Mouse (Mus musculus): ENCODE data around the gene Ocln. TPM values are rescaled to one million over a fixed set of nuclear protein-coding genes. Genes with fewer than 3 reads are reported as not detected.
A peak's percentile ranks its signal among the peaks of the same experiment; 100 is the strongest.
"Not testable (repeated sequence)": the region's sequence is repeated elsewhere in the genome, so short reads cannot be mapped to it uniquely, and the experiment has no call there.

Ocln gene
- total RNA-seq, 1 experiment from 2014 or later, result not detected

GRCm38 (mm10) chr13:100499625-100500024 is 52.9 kb downstream of the Ocln start:
- ATAC-seq (replicated peaks; ENCODE audit: low read depth, poor library complexity, severe bottlenecking), result peak; percentile 42; the same call in 1 of the 2 replicates

GRCm38 (mm10) chr13:100495337-100495736 is 57.2 kb downstream of the Ocln start:
- no peak for ATAC-seq (replicated peaks; ENCODE audit: low read depth, poor library complexity, severe bottlenecking)

- not testable (repeated sequence) for ATAC-seq (replicated peaks; ENCODE audit: low read depth, poor library complexity, severe bottlenecking)
Measured at GRCm38 (mm10) chr13:100494370-100494769, 58.1 kb downstream of the Ocln start.

GRCm38 (mm10) chr13:100493313-100493712 is 59.2 kb downstream of the Ocln start:
- ATAC-seq (replicated peaks; ENCODE audit: low read depth, poor library complexity, severe bottlenecking), result peak; percentile 53

GRCm38 (mm10) chr13:100492061-100492787 is 60.3 kb downstream of the Ocln start, which contains the start of gene Gtf2h2:
Gtf2h2 (minus strand) TSS chr13:100492579.
- peak; percentile 89 for ATAC-seq (replicated peaks; ENCODE audit: low read depth, poor library complexity, severe bottlenecking)

- ATAC-seq (replicated peaks; ENCODE audit: low read depth, poor library complexity, severe bottlenecking), result no peak
Measured at GRCm38 (mm10) chr13:100491623-100492022, 60.9 kb downstream of the Ocln start.

GRCm38 (mm10) chr13:100490424-100490823 is 62.1 kb downstream of the Ocln start:
- no peak for ATAC-seq (replicated peaks; ENCODE audit: low read depth, poor library complexity, severe bottlenecking)

GRCm38 (mm10) chr13:100483610-100484009 is 68.9 kb downstream of the Ocln start:
- no peak for ATAC-seq (replicated peaks; ENCODE audit: low read depth, poor library complexity, severe bottlenecking)

GRCm38 (mm10) chr13:100463527-100464222 is 88.8 kb downstream of the Ocln start:
- 0 out of 2 replicates have a peak, but pooled peaks have one; percentile 25 for ATAC-seq (replicated peaks; ENCODE audit: low read depth, poor library complexity, severe bottlenecking)

GRCm38 (mm10) chr13:100461336-100461735 is 91.2 kb downstream of the Ocln start:
- no peak for ATAC-seq (replicated peaks; ENCODE audit: low read depth, poor library complexity, severe bottlenecking)

- ATAC-seq (replicated peaks; ENCODE audit: low read depth, poor library complexity, severe bottlenecking), result not testable (repeated sequence)
Measured at GRCm38 (mm10) chr13:100452415-100453127, 99.9 kb downstream of the Ocln start, which contains the start of gene Naip1. Naip1 (minus strand) TSS chr13:100452869.

GRCm38 (mm10) chr13:100449495-100449894 is 103.0 kb downstream of the Ocln start:
- peak; percentile 69 for ATAC-seq (replicated peaks; ENCODE audit: low read depth, poor library complexity, severe bottlenecking)

Other genes starting within 250 kb of the Ocln start
- 3.0 and 6.2 TPM in 2 replicates for gene Naip6, start 235.0 kb downstream of the Ocln start, total RNA-seq (2017)
- gene Naip1, start 99.8 kb downstream of the Ocln start, total RNA-seq (2017), result not detected in 2 replicates
- gene Gtf2h2, start 60.1 kb downstream of the Ocln start, total RNA-seq (2017), result 54.2 and 85.3 TPM in 2 replicates
- gene Marveld2, start 64.3 kb upstream of the Ocln start, total RNA-seq (2017), result 1.4 and 1.7 TPM in 2 replicates
- 290 and 309 TPM in 2 replicates for gene Ak6, start 98.3 kb upstream of the Ocln start, total RNA-seq (2017)
- 35.2 and 46.3 TPM in 2 replicates for gene Rad17, start 98.3 kb upstream of the Ocln start, total RNA-seq (2017)
- 25.9 and 47.9 TPM in 2 replicates for gene Taf9, start 98.9 kb upstream of the Ocln start, total RNA-seq (2017)
- gene Ccdc125, start 117.0 kb upstream of the Ocln start, total RNA-seq (2017), result 9.2 and 10.9 TPM in 2 replicates
- gene Cdk7, start 178.2 kb upstream of the Ocln start, total RNA-seq (2017), result 44.8 and 46.2 TPM in 2 replicates
- gene Mrps36, start 191.9 kb upstream of the Ocln start, total RNA-seq (2017), result 59.3 and 61.7 TPM in 2 replicates
- gene Cenph, start 223.2 kb upstream of the Ocln start, total RNA-seq (2017), result 60.8 and 70.5 TPM in 2 replicates
- gene Ccnb1, start 233.9 kb upstream of the Ocln start, total RNA-seq (2017), result 152 and 167 TPM in 2 replicates